Mouse (Mus musculus) MEL (cell line): ENCODE results near the gene Cog6. TPM values are rescaled to one million over a fixed set of nuclear protein-coding genes. Genes with fewer than 3 reads are reported as not detected.

Source experiments
- DNase-seq: peaks from one replicate; pipeline ENCODE4 v3.0.0; 2011; ENCODE audit warnings: low read depth, low spot score
- H3K27ac ChIP-seq: 2 replicates; pipeline ENCODE4 v1.5.1; 2012; ENCODE audit warnings: low read depth, mild to moderate bottlenecking, control low read depth, low read length, moderate library complexity; ENCODE audit not compliant: control insufficient read depth
- H3K27me3 ChIP-seq, 2 experiments: fragments of 150-350 bp in 1 of 2; sonication (generic) in 1 of 2; 2 replicates each; pipeline ENCODE4 v1.6.1; 2012; ENCODE audit warnings: low read length in 2 of 2, mild to moderate bottlenecking in 2 of 2, improper control_type of control experiment in 1 of 2, moderate library complexity in 1 of 2; ENCODE audit not compliant: insufficient read depth in 2 of 2, control insufficient read depth in 1 of 2
- H3K36me3 ChIP-seq, 2 experiments: 2 replicates each; pipeline ENCODE4 v1.6.1; 2012 to 2014; ENCODE audit warnings: low read length in 2 of 2, improper control_type of control experiment in 1 of 2, inconsistent platforms in 1 of 2, mild to moderate bottlenecking in 1 of 2; ENCODE audit not compliant: insufficient read depth in 2 of 2, control insufficient read depth in 1 of 2
- H3K4me1 ChIP-seq, 2 experiments: fragments of 150-350 bp in 1 of 2; sonication (generic) in 1 of 2; 2 replicates each; pipeline ENCODE4 v1.6.1; 2012; ENCODE audit warnings: low read length in 2 of 2, improper control_type of control experiment in 1 of 2, mild to moderate bottlenecking in 1 of 2; ENCODE audit not compliant: insufficient read depth in 2 of 2, control insufficient read depth in 1 of 2
- H3K4me3 ChIP-seq, 2 experiments: fragments of 150-350 bp in 1 of 2; sonication (generic) in 1 of 2; 2 replicates each; pipeline ENCODE4 v1.5.1; 2012; ENCODE audit warnings: low read depth in 2 of 2, low read length in 2 of 2, mild to moderate bottlenecking in 2 of 2, moderate library complexity in 2 of 2, control low read depth in 1 of 2, improper control_type of control experiment in 1 of 2; ENCODE audit not compliant: control insufficient read depth in 1 of 2, insufficient read depth in 1 of 2
- H3K79me2 ChIP-seq: 2 replicates; pipeline ENCODE4 v1.6.1; 2012; ENCODE audit warnings: mild to moderate bottlenecking, low read length, moderate library complexity; ENCODE audit not compliant: control insufficient read depth, poor library complexity, insufficient read depth
- H3K9ac ChIP-seq: 2 replicates; pipeline ENCODE4 v1.6.1; 2012; ENCODE audit warnings: low read depth, mild to moderate bottlenecking, control low read depth, low read length, moderate library complexity; ENCODE audit not compliant: control insufficient read depth, poor library complexity, severe bottlenecking
- H3K9me3 ChIP-seq: fragments of 150-350 bp; sonication (generic); replicated peaks from 2 replicates; pipeline ENCODE4 v1.6.1; 2012; ENCODE audit warnings: mild to moderate bottlenecking, low read length, improper control_type of control experiment, moderate library complexity; ENCODE audit not compliant: insufficient read depth
- BHLHE40 ChIP-seq: IDR thresholded peaks from 2 replicates; pipeline ENCODE4 v1.6.1; 2012; ENCODE audit warnings: low read depth, mild to moderate bottlenecking, inconsistent platforms, low read length, improper control_type of control experiment, borderline replicate concordance
- E2F4 ChIP-seq: IDR thresholded peaks from 2 replicates; pipeline ENCODE4 v1.6.1; 2011; ENCODE audit warnings: low read depth, low read length, improper control_type of control experiment, borderline replicate concordance
- EP300 ChIP-seq, 2 experiments: IDR thresholded peaks; 2 replicates each; pipeline ENCODE4 v1.6.1; 2011; ENCODE audit warnings: improper control_type of control experiment in 2 of 2, low read length in 2 of 2, low read depth in 1 of 2, mild to moderate bottlenecking in 1 of 2
- KAT2A ChIP-seq: conservative IDR thresholded peaks from 2 replicates; pipeline ENCODE4 v1.6.1; 2012; ENCODE audit warnings: low read depth, low read length, improper control_type of control experiment, inconsistent platforms
- MAZ ChIP-seq: IDR thresholded peaks from 2 replicates; pipeline ENCODE4 v1.6.1; 2012; ENCODE audit warnings: low read depth, mild to moderate bottlenecking, inconsistent platforms, low read length, improper control_type of control experiment
- NELFE ChIP-seq: IDR thresholded peaks from 2 replicates; pipeline ENCODE4 v1.6.1; 2011; ENCODE audit warnings: low read depth, low read length, improper control_type of control experiment
- POLR2AphosphoS2 ChIP-seq: IDR thresholded peaks from 2 replicates; pipeline ENCODE4 v1.6.1; 2011; ENCODE audit warnings: low read length, improper control_type of control experiment
- POLR2AphosphoS5 ChIP-seq: IDR thresholded peaks from 2 replicates; pipeline ENCODE4 v1.6.1; 2012; ENCODE audit warnings: low read depth, borderline replicate concordance, mild to moderate bottlenecking, inconsistent platforms, low read length, moderate library complexity, mixed read lengths
- SIN3A ChIP-seq: IDR thresholded peaks from 2 replicates; pipeline ENCODE4 v1.6.1; 2012; ENCODE audit warnings: low read length, improper control_type of control experiment, inconsistent platforms
- TCF12 ChIP-seq: IDR thresholded peaks from 2 replicates; pipeline ENCODE4 v1.6.1; 2014; ENCODE audit warnings: low read depth, mild to moderate bottlenecking, inconsistent platforms, low read length, improper control_type of control experiment, moderate library complexity
- ZNF384 ChIP-seq: IDR thresholded peaks from 2 replicates; pipeline ENCODE4 v1.6.1; 2012; ENCODE audit warnings: low read depth, mild to moderate bottlenecking, inconsistent platforms, low read length, improper control_type of control experiment
- polyA plus RNA-seq, 2 experiments: library from polyadenylated mRNA; stranded (reverse) in 1 of 2; unstranded in 1 of 2; fragments of >175 nt in 1 of 2; fragments of >200 nt in 1 of 2; gene quantifications; 2 replicates each; pipeline versions ENCODE4 v1.2.1 to v1.2.4; 2012; ENCODE audit warnings: low replicate concordance in 2 of 2, low read depth in 1 of 2; ENCODE audit not compliant: insufficient read length in 2 of 2, insufficient read depth in 1 of 2, missing spikeins in 1 of 2
- total RNA-seq: library from RNA; depleted of rRNA; stranded (reverse); fragments of 300-350 nt; gene quantifications from 2 replicates; pipeline ENCODE4 v1.2.3, GENCODE M21; 2012; rRNA removed

The Cog6 gene
- total and polyA plus RNA-seq, 3 experiments = 15.6 to 21.6 TPM; not detected in 1

DNA sequence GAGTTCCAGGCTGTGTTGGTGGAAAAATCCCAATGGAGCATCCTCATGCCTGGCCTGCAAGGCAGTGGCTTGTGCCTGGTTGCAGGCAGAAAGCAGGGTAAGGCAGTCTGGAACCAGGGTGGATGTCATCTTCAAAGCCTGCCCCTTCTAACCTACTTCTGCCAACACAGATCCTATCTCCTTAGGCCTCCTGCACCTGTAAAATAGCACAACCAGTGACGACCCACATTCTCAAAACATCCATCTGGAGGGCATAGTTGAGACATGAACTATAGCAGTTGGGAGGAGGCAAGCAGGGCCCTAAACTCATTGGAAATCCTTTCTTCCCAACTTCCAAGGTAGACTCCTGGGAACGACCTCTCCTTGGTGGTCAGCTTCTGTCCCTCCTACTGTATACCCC is 85.1 kb downstream of the Cog6 start:
- Histone ChIP-seq H3K9me3 (no peaks in the 10 kb centered on the region), H3K4me1 (no peaks in the 10 kb centered on the region), H3K4me3 (no peak overlapping the region), H3K27me3 (no peaks in the 10 kb centered on the region), H3K36me3 (no peaks in the 10 kb centered on the region), H3K9ac (no peak overlapping the region), H3K79me2 (no peaks in the 10 kb centered on the region), H3K27ac (no peak overlapping the region)
- no peak for TF ChIP-seq POLR2AphosphoS5
- TF ChIP-seq ZNF384 = no peak
- TF ChIP-seq E2F4 = no peak
- no peak for TF ChIP-seq MAZ
- TF ChIP-seq TCF12 = no peak
- no peak for TF ChIP-seq NELFE
- TF ChIP-seq POLR2AphosphoS2 = no peak
- no peak for TF ChIP-seq KAT2A
- no peak for TF ChIP-seq EP300 (IDR thresholded peaks at IDR 0.05; ENCODE audit: low read depth in 1 of 2, low read length in 2 of 2)
- no peak for TF ChIP-seq BHLHE40
- TF ChIP-seq SIN3A = no peak
- DNase-seq = no peak

Other genes with a start within 250 kb of the Cog6 start
- not detected in 2 replicates for gene Lhfp, start 24.3 kb upstream of the Cog6 start, total RNA-seq
- gene Lhfp, start 24.3 kb upstream of the Cog6 start, polyA plus RNA-seq = not detected